Mouse (Mus musculus) embryonic stem cell, embryonic (primary cell): ENCODE data around the gene Ptprm.

Source experiments
- CTCF ChIA-PET, 4 experiments: fragments of 300-600 bp in 2 of 4; fragments of 350-600 bp in 2 of 4; sonication (Branson Sonifier 250); formaldehyde crosslinking; loops; one replicate each; lab custom pipeline; 2022; ENCODE audit warnings: inconsistent platforms in 2 of 4; lab: Charles Lee
- POLR2A ChIA-PET, 4 experiments: fragments of 300-600 bp in 2 of 4; fragments of 350-600 bp in 2 of 4; sonication (Branson Sonifier 250); formaldehyde crosslinking; loops; one replicate each; lab custom pipeline; 2022; ENCODE audit warnings: antibody characterized with exemption in 4 of 4, inconsistent platforms in 1 of 4; lab: Charles Lee

Gene Ptprm

GRCm38 (mm10) chr17:67263024-67263423 lies 91.2 kb downstream of the Ptprm start:
- ChIA-PET CTCF (interaction anchor here in 1 of 4 experiments (0.6 kb wide), 1 partner anchor 113 kb away, joined by 3 read pairs; no protein-coding TSS in a partner anchor), POLR2A (no interaction called here)

GRCm38 (mm10) chr17:67260016-67260415 lies 94.2 kb downstream of the Ptprm start:
- CTCF ChIA-PET = no interaction called here
- POLR2A ChIA-PET = no interaction called here

- POLR2A ChIA-PET = no interaction called here
- CTCF ChIA-PET = no interaction called here
These were observed 96.5 kb downstream of the Ptprm start for GRCm38 (mm10) chr17:67257780-67258179.

- CTCF ChIA-PET = interaction anchor here in 1 of 4 experiments (0.5 kb wide), 1 partner anchor 9 kb away, joined by 9 read pairs; no protein-coding TSS in a partner anchor
These were observed 98.1 kb downstream of the Ptprm start for GRCm38 (mm10) chr17:67256171-67256570.

GRCm38 (mm10) chr17:67253445-67253844 lies 100.8 kb downstream of the Ptprm start:
- CTCF ChIA-PET = interaction anchor here in 1 of 4 experiments (0.6 kb wide), 1 partner anchor 9 kb away, joined by 3 read pairs; no protein-coding TSS in a partner anchor

More at GRCm38 (mm10) chr17:67256171-67256570, 98.1 kb downstream of the Ptprm start:
- POLR2A ChIA-PET = interaction anchor here in 1 of 4 experiments (0.7 kb wide), 1 partner anchor 189 kb away, joined by 5 read pairs; no protein-coding TSS in a partner anchor

GRCm38 (mm10) chr17:67252992-67253391 lies 101.3 kb downstream of the Ptprm start:
- CTCF ChIA-PET = interaction anchor here in 1 of 4 experiments (0.6 kb wide), 1 partner anchor 9 kb away, joined by 3 read pairs; no protein-coding TSS in a partner anchor
- POLR2A ChIA-PET = no interaction called here

More at GRCm38 (mm10) chr17:67253445-67253844, 100.8 kb downstream of the Ptprm start:
- POLR2A ChIA-PET = no interaction called here

- ChIA-PET CTCF (no interaction called here), POLR2A (no interaction called here)
These were observed 108.9 kb downstream of the Ptprm start for GRCm38 (mm10) chr17:67245273-67245875.

GRCm38 (mm10) chr17:67242774-67243495 lies 111.3 kb downstream of the Ptprm start:
- CTCF ChIA-PET = no interaction called here
- POLR2A ChIA-PET = no interaction called here

- CTCF ChIA-PET = interaction anchor here in 1 of 4 experiments (0.6 kb wide), 1 partner anchor 15 kb away, joined by 3 read pairs; no protein-coding TSS in a partner anchor
- POLR2A ChIA-PET = interaction anchor here in 2 of 4 experiments (0.6 to 0.7 kb wide), 2 partner anchors 199 to 383 kb away, joined by 3 to 4 read pairs; no protein-coding TSS in a partner anchor
These were observed 112.1 kb downstream of the Ptprm start for GRCm38 (mm10) chr17:67241951-67242773.

- POLR2A ChIA-PET = no interaction called here
- CTCF ChIA-PET = no interaction called here
These were observed 115.4 kb downstream of the Ptprm start for GRCm38 (mm10) chr17:67238866-67239265.

- CTCF ChIA-PET = no interaction called here
- POLR2A ChIA-PET = no interaction called here
These were observed 116.8 kb downstream of the Ptprm start for GRCm38 (mm10) chr17:67237407-67237806.

- CTCF ChIA-PET = no interaction called here
- POLR2A ChIA-PET = no interaction called here
These were observed 121.2 kb downstream of the Ptprm start for GRCm38 (mm10) chr17:67233063-67233462.

- ChIA-PET CTCF (interaction anchor here in 1 of 4 experiments (0.6 kb wide), 1 partner anchor 159 kb away, joined by 3 read pairs; no protein-coding TSS in a partner anchor), POLR2A (no interaction called here)
These were observed 127.3 kb downstream of the Ptprm start for GRCm38 (mm10) chr17:67226991-67227390.

- ChIA-PET CTCF (no interaction called here), POLR2A (no interaction called here)
These were observed 138.9 kb downstream of the Ptprm start for GRCm38 (mm10) chr17:67215326-67215725.

- ChIA-PET CTCF (no interaction called here), POLR2A (no interaction called here)
These were observed 140.5 kb downstream of the Ptprm start for GRCm38 (mm10) chr17:67213711-67214110.

- ChIA-PET POLR2A (no interaction called here), CTCF (interaction anchor here in 1 of 4 experiments (0.6 kb wide), 2 partner anchors 179 to 989 kb away, joined by 3 to 4 read pairs; no protein-coding TSS in a partner anchor)
These were observed 144.4 kb downstream of the Ptprm start for GRCm38 (mm10) chr17:67209676-67210344.

GRCm38 (mm10) chr17:67208600-67208999 lies 145.7 kb downstream of the Ptprm start:
- ChIA-PET CTCF (no interaction called here), POLR2A (no interaction called here)

GRCm38 (mm10) chr17:67206984-67207383 lies 147.3 kb downstream of the Ptprm start:
- ChIA-PET POLR2A (no interaction called here), CTCF (no interaction called here)

- CTCF ChIA-PET = no interaction called here
- POLR2A ChIA-PET = no interaction called here
These were observed 153.1 kb downstream of the Ptprm start for GRCm38 (mm10) chr17:67201151-67201550.
